Mouse (Mus musculus) forebrain, postnatal 0 days (tissue): Measurements from ENCODE around the gene Gps1. TPM values are rescaled to one million over a fixed set of nuclear protein-coding genes. Genes with fewer than 3 reads are reported as not detected.
"Not testable (repeated sequence)": the region's sequence is repeated elsewhere in the genome, so short reads cannot be mapped to it uniquely, and the experiment has no call there.

ENCODE experiments used
- ATAC-seq: fragments of 200-750 bp; cut with Nextera tagmentation; 2 replicates; pipeline ENCODE4 v1.8.0; 2017; ENCODE audit warnings: mild to moderate bottlenecking, moderate library complexity
- DNase-seq: peaks from one replicate; pipeline ENCODE4 v3.0.0-alpha.2; 2015
- H3K27ac ChIP-seq: fragments of 300-500 bp; sonication (generic); 2 replicates; pipeline ENCODE4 v1.5.1; 2014; ENCODE audit warnings: low read depth, mild to moderate bottlenecking, antibody characterized with exemption, low read length, moderate library complexity, mixed read lengths
- H3K27me3 ChIP-seq: fragments of 300-500 bp; sonication (generic); 2 replicates; pipeline ENCODE4 v1.6.1; 2014; ENCODE audit warnings: mild to moderate bottlenecking, low read length, mixed read lengths; ENCODE audit not compliant: insufficient read depth
- H3K36me3 ChIP-seq: fragments of 300-500 bp; sonication (generic); 2 replicates; pipeline ENCODE4 v1.6.1; 2014; ENCODE audit warnings: mild to moderate bottlenecking, moderate library complexity; ENCODE audit not compliant: insufficient read depth
- H3K4me1 ChIP-seq: fragments of 300-500 bp; sonication (generic); 2 replicates; pipeline ENCODE4 v1.6.1; 2014; ENCODE audit warnings: antibody characterized with exemption; ENCODE audit not compliant: insufficient read depth
- H3K4me2 ChIP-seq: fragments of 300-500 bp; sonication (generic); 2 replicates; pipeline ENCODE4 v1.6.1; 2014; ENCODE audit warnings: low read depth, mild to moderate bottlenecking, moderate library complexity
- H3K4me3 ChIP-seq: fragments of 300-500 bp; sonication (generic); 2 replicates; pipeline ENCODE4 v1.5.1; 2014; ENCODE audit warnings: low read depth, low read length, mixed read lengths
- H3K9ac ChIP-seq: fragments of 300-500 bp; sonication (generic); 2 replicates; pipeline ENCODE4 v1.6.1; 2014; ENCODE audit warnings: mild to moderate bottlenecking
- H3K9me3 ChIP-seq: fragments of 300-500 bp; sonication (generic); 2 replicates; pipeline ENCODE4 v1.6.1; 2016; ENCODE audit warnings: low read length
- CTCF ChIP-seq: sonication (generic); IDR thresholded peaks from 2 replicates; pipeline ENCODE4 v1.5.1; 2016; ENCODE audit warnings: antibody characterized with exemption, control low read depth, low read depth
- WGBS: fragments of 180-500 bp; shearing (Covaris S2); extraction: QIAGEN DNeasy Blood & Tissue Kit; methylation state at CpG from one replicate; pipeline ENCODE4 v1.1.7; 2014; 5-methylcytosine and 5-hydroxymethylcytosine counted together
- polyA plus RNA-seq: library from polyadenylated mRNA; unstranded; fragments of >200 nt; fragmentation: Nextera tagmentation; extraction: Ambion mirVana; gene quantifications from 2 replicates; pipeline ENCODE4 v1.2.1, GENCODE M21; 2015
- total RNA-seq: library from RNA; depleted of rRNA; stranded (reverse); fragments of >200 nt; gene quantifications from 2 replicates; pipeline ENCODE4 v1.2.3, GENCODE M21; 2014

Gene Gps1
- total and polyA plus RNA-seq, 2 experiments from 2014 or later: 240 to 244 TPM

DNA sequence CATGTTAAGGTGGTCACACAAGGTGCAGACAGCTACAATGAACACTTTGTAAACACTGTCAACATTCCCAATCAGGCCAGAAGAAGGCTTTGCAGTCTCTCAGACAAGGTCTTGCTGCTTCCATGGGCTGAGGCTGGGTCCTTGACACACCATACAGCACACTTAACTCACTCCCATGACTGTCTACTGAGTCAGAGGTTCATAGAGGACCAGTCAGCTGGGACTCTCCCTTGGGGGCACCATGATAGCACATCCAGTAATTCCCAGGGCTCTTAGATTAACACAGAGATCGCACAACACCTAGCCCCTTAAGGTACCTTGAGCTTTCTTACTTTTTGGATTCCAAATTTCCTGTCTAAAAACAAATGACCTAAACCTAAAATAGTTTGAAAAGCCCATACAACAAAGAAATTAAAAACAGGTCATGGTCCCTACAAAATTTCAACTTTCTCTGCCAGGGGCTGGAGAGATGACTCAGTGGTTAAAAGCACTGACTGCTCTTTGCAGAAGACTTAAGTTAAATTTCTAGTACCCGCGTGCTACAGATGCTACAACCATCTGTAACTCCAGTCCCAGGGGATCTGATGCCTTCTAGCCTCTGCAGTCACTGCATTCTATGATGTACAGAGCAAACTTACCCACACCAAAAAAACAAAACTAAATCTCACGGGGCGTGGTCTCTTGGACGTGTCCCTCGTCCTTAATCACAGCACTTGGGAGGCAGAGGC is 10.4 kb upstream of the Gps1 start:
- no peak for TF ChIP-seq CTCF
- H3K4me3 ChIP-seq: no peak overlapping the region
- no peak overlapping the region for H3K27ac ChIP-seq
- DNase-seq: no peak
- H3K27me3 ChIP-seq: no peaks in the 10 kb centered on the region
- H3K36me3 ChIP-seq: 0 out of 2 replicates have a peak, but pooled peaks cover 4% of the 10 kb centered on the region
- H3K4me2 ChIP-seq: no peak overlapping the region
- H3K4me1 ChIP-seq: no peaks in the 10 kb centered on the region
- WGBS: 87% methylated on average over 7 of the region's 7 CpGs
- H3K9ac ChIP-seq: no peak overlapping the region
- no peaks in the 10 kb centered on the region for H3K9me3 ChIP-seq
- ATAC-seq: no peak

GRCm38 (mm10) chr11:120775774-120776469 is 8.2 kb upstream of the Gps1 start:
- ATAC-seq: peak; percentile 91
- Histone ChIP-seq H3K4me1 (no peaks in the 10 kb centered on the region), H3K4me3 (no peak overlapping the region), H3K27ac (no peak overlapping the region), H3K9me3 (no peaks in the 10 kb centered on the region), H3K4me2 (no peak overlapping the region), H3K36me3 (peaks cover 16% of the 10 kb centered on the region), H3K27me3 (no peaks in the 10 kb centered on the region), H3K9ac (no peak overlapping the region)
- peak; percentile 94 for DNase-seq
- WGBS: 25% methylated on average over 15 of the region's 15 CpGs
- peak; percentile 100 for TF ChIP-seq CTCF

DNA sequence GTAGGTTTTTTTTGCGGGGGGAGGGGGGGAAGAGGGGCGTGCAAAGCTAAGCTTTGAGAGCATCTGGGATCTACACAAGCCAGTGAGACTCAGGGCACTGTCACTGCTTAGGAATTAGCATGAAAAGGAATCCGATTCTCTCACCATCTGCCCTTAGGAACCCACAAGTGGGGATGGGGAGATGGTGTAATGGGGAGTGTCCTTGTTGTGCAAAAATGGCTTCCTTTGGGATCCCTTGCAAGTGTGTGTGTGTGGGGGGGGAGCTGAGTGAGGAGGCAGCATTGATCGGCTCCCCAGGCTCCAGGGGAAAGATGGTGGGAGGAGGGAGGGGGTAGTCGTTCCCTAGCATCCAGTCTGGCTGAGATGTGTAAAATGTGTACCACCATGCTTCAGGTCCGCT is 6.9 kb upstream of the Gps1 start:
- TF ChIP-seq CTCF: no peak
- H3K27me3 ChIP-seq: no peaks in the 10 kb centered on the region
- no peak overlapping the region for H3K27ac ChIP-seq
- H3K9ac ChIP-seq: no peak overlapping the region
- peaks cover 25% of the 10 kb centered on the region for H3K36me3 ChIP-seq
- H3K4me2 ChIP-seq: no peak overlapping the region
- 38% methylated on average over 6 of the region's 6 CpGs for WGBS
- no peaks in the 10 kb centered on the region for H3K9me3 ChIP-seq
- H3K4me1 ChIP-seq: no peaks in the 10 kb centered on the region
- DNase-seq (no peak), ATAC-seq (no peak)
- no peak overlapping the region for H3K4me3 ChIP-seq

GRCm38 (mm10) chr11:120779876-120780275 is 4.2 kb upstream of the Gps1 start:
- WGBS: 84% methylated on average over 1 of the region's 1 CpGs
- Histone ChIP-seq H3K9ac (no peak overlapping the region), H3K4me2 (no peak overlapping the region), H3K36me3 (peaks cover 26% of the 10 kb centered on the region), H3K27ac (no peak overlapping the region), H3K9me3 (no peaks in the 10 kb centered on the region), H3K4me1 (peaks cover 4% of the 10 kb centered on the region), H3K4me3 (no peak overlapping the region), H3K27me3 (no peaks in the 10 kb centered on the region)
- no peak for DNase-seq
- no peak for ATAC-seq
- TF ChIP-seq CTCF: no peak

GRCm38 (mm10) chr11:120781361-120781760 is 2.7 kb upstream of the Gps1 start:
- not testable (repeated sequence) for DNase-seq
- WGBS: 96% methylated on average over 6 of the region's 6 CpGs

DNA sequence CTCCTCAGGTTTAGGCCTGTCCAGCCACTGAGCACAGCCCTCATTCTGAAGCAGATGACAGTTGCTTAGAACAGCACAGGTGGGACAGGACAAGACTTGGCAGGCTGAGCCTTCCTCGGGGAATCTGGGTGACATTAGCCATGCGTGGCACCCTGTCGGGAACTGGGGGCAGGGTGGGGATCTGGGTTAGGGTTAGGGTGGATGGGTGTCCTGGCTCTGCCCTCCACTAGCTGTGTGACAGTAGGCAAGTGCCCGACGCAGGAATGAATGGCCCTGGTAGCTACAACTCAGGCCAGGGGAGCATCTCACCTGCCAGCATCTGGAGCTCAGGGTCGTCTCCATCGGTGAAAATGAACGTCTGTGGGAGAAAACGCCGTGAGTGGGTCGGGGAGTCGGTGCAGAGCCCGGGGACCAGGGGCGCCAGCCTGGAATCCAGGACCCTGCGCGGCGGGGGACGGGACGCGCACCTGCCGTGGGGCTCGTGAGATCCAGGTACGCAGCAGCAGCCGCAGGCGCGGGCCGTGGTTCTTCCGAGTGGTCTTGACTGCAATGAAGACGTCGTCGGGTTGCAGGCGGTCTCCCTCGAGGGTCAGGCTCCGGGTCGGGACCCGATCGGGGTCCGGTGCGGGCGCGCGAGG is 527 bp upstream of the Gps1 start:
- peak; percentile 28 for DNase-seq
- Histone ChIP-seq H3K9me3 (no peaks in the 10 kb centered on the region), H3K27ac (peak overlapping the region; percentile 83), H3K4me1 (peaks cover 9% of the 10 kb centered on the region), H3K27me3 (no peaks in the 10 kb centered on the region), H3K36me3 (peaks cover 49% of the 10 kb centered on the region), H3K4me3 (peak overlapping the region; percentile 88), H3K9ac (peak overlapping the region; percentile 97), H3K4me2 (peak overlapping the region; percentile 89)
- ATAC-seq: peak; percentile 30; the same call in 1 of the 2 replicates
- no peak for TF ChIP-seq CTCF
- WGBS: 2% methylated on average over 41 of the region's 42 CpGs

More at GRCm38 (mm10) chr11:120781361-120781760, 2.7 kb upstream of the Gps1 start:
- H3K9ac ChIP-seq, H3K4me1 ChIP-seq, H3K27ac ChIP-seq, H3K4me2 ChIP-seq, H3K27me3 ChIP-seq, ATAC-seq, H3K4me3 ChIP-seq, H3K9me3 ChIP-seq: not testable (repeated sequence)
- peaks cover 33% of the 10 kb centered on the region for H3K36me3 ChIP-seq

- DNase-seq (no peak), ATAC-seq (no peak)
- TF ChIP-seq CTCF: no peak
- H3K4me2 ChIP-seq: peak overlapping the region; percentile 89
- peaks cover 9% of the 10 kb centered on the region for H3K4me1 ChIP-seq
- peak overlapping the region; percentile 97 for H3K9ac ChIP-seq
- no peak overlapping the region for H3K27ac ChIP-seq
- H3K27me3 ChIP-seq: no peaks in the 10 kb centered on the region
- no peaks in the 10 kb centered on the region for H3K9me3 ChIP-seq
- H3K36me3 ChIP-seq: peaks cover 57% of the 10 kb centered on the region
- WGBS: 35% methylated on average over 9 of the region's 9 CpGs
- peak overlapping the region; percentile 88 for H3K4me3 ChIP-seq
Observed at GRCm38 (mm10) chr11:120785145-120785544, 1.1 kb downstream of the Gps1 start.

DNA sequence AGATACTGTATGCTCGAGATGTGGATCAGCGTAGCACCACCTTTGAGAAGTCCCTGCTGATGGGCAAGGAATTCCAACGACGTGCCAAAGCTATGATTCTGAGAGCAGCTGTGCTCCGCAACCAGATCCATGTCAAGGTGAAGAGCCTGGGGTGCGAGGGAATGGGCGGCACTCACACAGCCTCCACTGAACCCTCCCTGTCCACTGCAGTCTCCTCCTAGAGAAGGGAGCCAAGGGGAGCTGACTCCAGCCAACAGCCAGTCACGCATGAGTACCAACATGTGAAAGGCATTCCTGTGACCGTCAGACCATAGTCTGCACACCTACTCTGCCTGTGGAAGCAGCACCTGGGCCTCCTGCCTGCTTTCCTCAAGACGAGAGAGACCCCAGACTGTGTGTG is 4.4 kb downstream of the Gps1 start:
- DNase-seq, H3K27me3 ChIP-seq, H3K9me3 ChIP-seq, H3K4me1 ChIP-seq, H3K27ac ChIP-seq, H3K4me3 ChIP-seq, H3K9ac ChIP-seq, ATAC-seq, H3K4me2 ChIP-seq: not testable (repeated sequence)
- WGBS: 85% methylated on average over 9 of the region's 10 CpGs
- H3K36me3 ChIP-seq: peaks cover 73% of the 10 kb centered on the region
